Mouse (Mus musculus) heart, adult 2 months (tissue): ENCODE results near the gene Gm14496. TPM values are rescaled to one million over a fixed set of nuclear protein-coding genes. Genes with fewer than 3 reads are reported as not detected.
"Not testable (repeated sequence)": the region's sequence is repeated elsewhere in the genome, so short reads cannot be mapped to it uniquely, and the experiment has no call there.

Experiments
- DNase-seq, 2 experiments: peaks; one replicate each; pipeline ENCODE4 v3.0.0; 2021
- H3K27ac ChIP-seq: fragments of 200-600 bp; 2 replicates; pipeline ENCODE4 v1.8.1; 2022
- H3K27me3 ChIP-seq: fragments of 200-500 bp; 2 replicates; pipeline ENCODE4 v1.6.1; 2012; ENCODE audit warnings: mild to moderate bottlenecking, low read length, inconsistent platforms, mixed read lengths; ENCODE audit not compliant: control insufficient read depth, insufficient read depth
- H3K36me3 ChIP-seq: fragments of 200-500 bp; 2 replicates; pipeline ENCODE4 v1.6.1; 2012; ENCODE audit warnings: low read length, inconsistent platforms; ENCODE audit not compliant: control insufficient read depth, insufficient read depth
- H3K4me1 ChIP-seq: fragments of 200-500 bp; 2 replicates; pipeline ENCODE4 v1.6.1; 2011; ENCODE audit warnings: low read length; ENCODE audit not compliant: control insufficient read depth, insufficient read depth
- H3K4me3 ChIP-seq: fragments of 200-600 bp; 2 replicates; pipeline ENCODE4 v1.8.1; 2022
- H3K79me2 ChIP-seq: fragments of 200-500 bp; replicated peaks from 2 replicates; pipeline ENCODE4 v1.6.1; 2012; ENCODE audit warnings: mild to moderate bottlenecking, inconsistent platforms, low read length, moderate library complexity, mixed read lengths; ENCODE audit not compliant: control insufficient read depth, insufficient read depth
- H3K9ac ChIP-seq: fragments of 200-500 bp; 2 replicates; pipeline ENCODE4 v1.6.1; 2012; ENCODE audit warnings: low read depth, mild to moderate bottlenecking, control low read depth, inconsistent platforms, low read length, mixed read lengths
- CTCF ChIP-seq: fragments of 200-600 bp; IDR thresholded peaks from 2 replicates; pipeline ENCODE4 v1.8.1; 2022; ENCODE audit warnings: antibody characterized with exemption, mild to moderate bottlenecking, moderate library complexity
- EP300 ChIP-seq: fragments of 200-500 bp; IDR thresholded peaks from 2 replicates; pipeline ENCODE4 v1.6.1; 2011; ENCODE audit warnings: low read depth, low read length, control low read depth; ENCODE audit not compliant: insufficient read depth
- POLR2A ChIP-seq: fragments of 200-500 bp; IDR thresholded peaks from 2 replicates; pipeline ENCODE4 v1.6.1; 2011; ENCODE audit warnings: mild to moderate bottlenecking, low read depth, low read length, control low read depth; ENCODE audit not compliant: insufficient read depth
- WGBS: fragments of 180-500 bp; shearing (Covaris S2); methylation state at CpG from one replicate; pipeline ENCODE4 v1.1.7; 2018; 5-methylcytosine and 5-hydroxymethylcytosine counted together
- intact Hi-C: fragments of 180-260 bp; cut with DNase I; formaldehyde crosslinking; loops from one replicate; pipeline ENCODE4 v1.15.1; 2025
- long read RNA-seq: library from polyadenylated mRNA; stranded (forward); transcript quantifications from one replicate; pipeline ENCODE4 v2.0.0, GENCODE M21; 2021
- polyA plus RNA-seq: library from polyadenylated mRNA; depleted of rRNA; stranded (reverse); fragments of >200 nt; gene quantifications from 2 replicates; pipeline ENCODE4 v1.2.3, GENCODE M21; 2012; rRNA removed
- total RNA-seq, 2 experiments: library from RNA; stranded (reverse); gene quantifications; 2 replicates each; pipeline ENCODE4 v1.2.3; 2021

Gm14496 gene
- not detected for total RNA-seq
- polyA plus RNA-seq, result not detected in 2 replicates
- long read RNA-seq, result 0 reads

GRCm38 (mm10) chr2:181990829-181991228 lies at the start of gene Gm14496:
TSS of gene Gm14496 (plus strand) at chr2:181991129.
- no peaks in the 10 kb centered on the region for H3K36me3 ChIP-seq
- no peak within 1 kb of the TSS for H3K9ac ChIP-seq
- no peak for DNase-seq
- no peak within 1 kb of the TSS for H3K27ac ChIP-seq
- H3K79me2 ChIP-seq, result no peaks in the 10 kb centered on the region
- 51% methylated on average over 3 of the region's 3 CpGs for WGBS
- no peak within 1 kb of the TSS for H3K4me3 ChIP-seq
- intact Hi-C loops, result no loop called here
- TF ChIP-seq EP300 (no peak), POLR2A (no peak), CTCF (no peak)
- no peaks in the 10 kb centered on the region for H3K4me1 ChIP-seq
- H3K27me3 ChIP-seq, result no peaks in the 10 kb centered on the region

- H3K36me3 ChIP-seq, intact Hi-C loops, H3K4me1 ChIP-seq, H3K27me3 ChIP-seq, H3K79me2 ChIP-seq, H3K4me3 ChIP-seq, H3K27ac ChIP-seq, H3K9ac ChIP-seq: not testable (repeated sequence)
- WGBS, result 19% methylated on average over 21 of the region's 21 CpGs
- DNase-seq, result peak; percentile 7 to 24
Measured at GRCm38 (mm10) chr2:181952747-181953680, 37.9 kb upstream of the Gm14496 start.

- 73% methylated on average over 7 of the region's 7 CpGs for WGBS
- no peak overlapping the region for H3K4me3 ChIP-seq
- intact Hi-C loops, result no loop called here
- no peaks in the 10 kb centered on the region for H3K4me1 ChIP-seq
- no peaks in the 10 kb centered on the region for H3K36me3 ChIP-seq
- TF ChIP-seq CTCF (no peak), POLR2A (no peak), EP300 (no peak)
- DNase-seq, result no peak
- H3K27ac ChIP-seq, result no peak overlapping the region
- no peaks in the 10 kb centered on the region for H3K27me3 ChIP-seq
- H3K9ac ChIP-seq, result no peak overlapping the region
- no peaks in the 10 kb centered on the region for H3K79me2 ChIP-seq
Measured at GRCm38 (mm10) chr2:181968395-181968794, 22.5 kb upstream of the Gm14496 start.

- intact Hi-C loops, result no loop called here
- Histone ChIP-seq H3K79me2 (no peaks in the 10 kb centered on the region), H3K27ac (no peak overlapping the region), H3K4me3 (no peak overlapping the region), H3K27me3 (no peaks in the 10 kb centered on the region), H3K4me1 (no peaks in the 10 kb centered on the region), H3K9ac (no peak overlapping the region), H3K36me3 (no peaks in the 10 kb centered on the region)
- 93% methylated on average over 2 of the region's 2 CpGs for WGBS
- TF ChIP-seq POLR2A (no peak), EP300 (no peak), CTCF (no peak)
- no peak for DNase-seq
Measured at GRCm38 (mm10) chr2:181969187-181969586, 21.7 kb upstream of the Gm14496 start.

- H3K27ac ChIP-seq, H3K4me1 ChIP-seq, H3K79me2 ChIP-seq, H3K36me3 ChIP-seq, H3K27me3 ChIP-seq, H3K9ac ChIP-seq, H3K4me3 ChIP-seq, DNase-seq, intact Hi-C loops: not testable (repeated sequence)
- WGBS, result 63% methylated on average over 7 of the region's 7 CpGs
Measured at GRCm38 (mm10) chr2:181981969-181982368, 9.0 kb upstream of the Gm14496 start.

Other genes with a start within 250 kb of the Gm14496 start
- not detected for gene Myt1, start 227.8 kb upstream of the Gm14496 start, total RNA-seq
- gene Myt1, start 227.8 kb upstream of the Gm14496 start, polyA plus RNA-seq, result 0.02 TPM in 1 of 2 replicates, not detected in the other
- gene Pcmtd2, start 153.3 kb upstream of the Gm14496 start, total RNA-seq, result 10 to 100 TPM; 45.5 to 52.7 TPM
- 32.8 and 51.0 TPM in 2 replicates for gene Pcmtd2, start 153.3 kb upstream of the Gm14496 start, polyA plus RNA-seq
- 1 to 10 TPM; 9.3 to 9.8 TPM for gene Polr3k, start 126.8 kb upstream of the Gm14496 start, total RNA-seq
- 2.9 and 6.8 TPM in 2 replicates for gene Polr3k, start 126.8 kb upstream of the Gm14496 start, polyA plus RNA-seq